Mouse (Mus musculus) kidney, adult 2 months (tissue): ENCODE measurements at regions not wholly inside any gene's neighbourhood (a gene's known extent, or its start where the extent isn't known, plus 50 kb on each side); places are given as distances from the start of the nearest gene placed in this dataset.

ENCODE experiments used
- DNase-seq: peaks from one replicate; pipeline ENCODE4 v3.0.0; 2021
- H3K27ac ChIP-seq: fragments of 200-500 bp; 2 replicates; pipeline ENCODE4 v1.5.1; 2012; ENCODE audit warnings: low read depth, low read length, control low read depth, inconsistent platforms; ENCODE audit not compliant: insufficient read depth
- H3K27me3 ChIP-seq: fragments of 200-500 bp; replicated peaks from 2 replicates; pipeline ENCODE4 v1.6.1; 2012; ENCODE audit warnings: mild to moderate bottlenecking, moderate library complexity, low read length, inconsistent platforms; ENCODE audit not compliant: control insufficient read depth, insufficient read depth
- H3K36me3 ChIP-seq: fragments of 200-500 bp; 2 replicates; pipeline ENCODE4 v1.6.1; 2012; ENCODE audit warnings: mild to moderate bottlenecking, moderate library complexity, low read length, inconsistent platforms; ENCODE audit not compliant: control insufficient read depth, insufficient read depth
- H3K4me1 ChIP-seq: fragments of 200-500 bp; 2 replicates; pipeline ENCODE4 v1.6.1; 2011; ENCODE audit warnings: low read length; ENCODE audit not compliant: control insufficient read depth, insufficient read depth
- H3K4me3 ChIP-seq: fragments of 200-500 bp; 2 replicates; pipeline ENCODE4 v1.5.1; 2011; ENCODE audit warnings: mild to moderate bottlenecking, low read depth, low read length, control low read depth; ENCODE audit not compliant: insufficient read depth
- CTCF ChIP-seq: fragments of 200-500 bp; conservative IDR thresholded peaks from 2 replicates; pipeline ENCODE4 v1.5.1; 2011; ENCODE audit warnings: low read depth, mild to moderate bottlenecking, control low read depth, low read length, moderate library complexity, mixed read lengths; ENCODE audit not compliant: insufficient read depth, insufficient read length
- POLR2A ChIP-seq: fragments of 200-500 bp; IDR thresholded peaks from one replicate; pipeline ENCODE4 v1.6.1; 2011; ENCODE audit warnings: low read depth, low read length, control low read depth
- WGBS: fragments of 180-500 bp; shearing (Covaris S2); methylation state at CpG from one replicate; pipeline ENCODE4 v1.1.7; 2018; 5-methylcytosine and 5-hydroxymethylcytosine counted together

- TF ChIP-seq CTCF (no peak), POLR2A (no peak)
- H3K36me3 ChIP-seq, result no peaks in the 10 kb centered on the region
- no peaks in the 10 kb centered on the region for H3K27me3 ChIP-seq
- no peak overlapping the region for H3K27ac ChIP-seq
- no peaks in the 10 kb centered on the region for H3K4me1 ChIP-seq
- DNase-seq, result no peak
- WGBS, result 79% methylated on average over 5 of the region's 5 CpGs
- H3K4me3 ChIP-seq, result no peak overlapping the region
These were observed 75.0 kb upstream of the S1pr3 start for GRCm38 (mm10) chr13:51333481-51333880.

GRCm38 (mm10) chr13:51336726-51337125 is 71.7 kb upstream of the S1pr3 start:
- no peak for TF ChIP-seq CTCF
- no peak for TF ChIP-seq POLR2A
- no peak overlapping the region for H3K4me3 ChIP-seq
- 67% methylated on average over 5 of the region's 5 CpGs for WGBS
- DNase-seq, result no peak
- H3K36me3 ChIP-seq, result no peaks in the 10 kb centered on the region
- H3K27ac ChIP-seq, result no peak overlapping the region
- H3K4me1 ChIP-seq, result no peaks in the 10 kb centered on the region
- H3K27me3 ChIP-seq, result no peaks in the 10 kb centered on the region

- H3K27me3 ChIP-seq, result no peaks in the 10 kb centered on the region
- no peaks in the 10 kb centered on the region for H3K4me1 ChIP-seq
- no peak overlapping the region for H3K4me3 ChIP-seq
- DNase-seq, result no peak
- TF ChIP-seq CTCF, result no peak
- TF ChIP-seq POLR2A, result no peak
- no peak overlapping the region for H3K27ac ChIP-seq
- no peaks in the 10 kb centered on the region for H3K36me3 ChIP-seq
- WGBS, result 96% methylated on average over 16 of the region's 16 CpGs
These were observed 70.5 kb upstream of the S1pr3 start for GRCm38 (mm10) chr13:51337931-51338330.

GRCm38 (mm10) chr13:51345321-51345720 is 63.1 kb upstream of the S1pr3 start:
- Histone ChIP-seq H3K27me3 (no peaks in the 10 kb centered on the region), H3K27ac (no peak overlapping the region), H3K4me3 (no peak overlapping the region), H3K4me1 (no peaks in the 10 kb centered on the region), H3K36me3 (no peaks in the 10 kb centered on the region)
- 90% methylated on average over 4 of the region's 4 CpGs for WGBS
- DNase-seq, result no peak
- TF ChIP-seq CTCF (no peak), POLR2A (no peak)

GRCm38 (mm10) chr13:51345839-51346550 is 62.4 kb upstream of the S1pr3 start:
- no peaks in the 10 kb centered on the region for H3K4me1 ChIP-seq
- H3K27ac ChIP-seq, result no peak overlapping the region
- H3K36me3 ChIP-seq, result no peaks in the 10 kb centered on the region
- H3K4me3 ChIP-seq, result no peak overlapping the region
- TF ChIP-seq POLR2A, result no peak
- TF ChIP-seq CTCF, result no peak
- no peaks in the 10 kb centered on the region for H3K27me3 ChIP-seq
- DNase-seq, result peak; percentile 26
- WGBS, result 59% methylated on average over 8 of the region's 8 CpGs

- TF ChIP-seq CTCF, result no peak
- TF ChIP-seq POLR2A, result no peak
- DNase-seq, result peak; percentile 21
- Histone ChIP-seq H3K4me3 (no peak overlapping the region), H3K27me3 (no peaks in the 10 kb centered on the region), H3K4me1 (no peaks in the 10 kb centered on the region), H3K36me3 (no peaks in the 10 kb centered on the region), H3K27ac (no peak overlapping the region)
- 61% methylated on average over 4 of the region's 4 CpGs for WGBS
These were observed 59.7 kb upstream of the S1pr3 start for GRCm38 (mm10) chr13:51348707-51349106.

GRCm38 (mm10) chr13:51349818-51350551 is 58.5 kb upstream of the S1pr3 start:
- no peaks in the 10 kb centered on the region for H3K27me3 ChIP-seq
- no peak for TF ChIP-seq POLR2A
- TF ChIP-seq CTCF, result no peak
- H3K36me3 ChIP-seq, result no peaks in the 10 kb centered on the region
- no peak overlapping the region for H3K4me3 ChIP-seq
- H3K27ac ChIP-seq, result no peak overlapping the region
- H3K4me1 ChIP-seq, result no peaks in the 10 kb centered on the region
- WGBS, result 85% methylated on average over 11 of the region's 11 CpGs
- no peak for DNase-seq

- 83% methylated on average over 4 of the region's 4 CpGs for WGBS
- no peaks in the 10 kb centered on the region for H3K36me3 ChIP-seq
These were observed 55.6 kb upstream of the S1pr3 start for GRCm38 (mm10) chr13:51352874-51353273.

More at GRCm38 (mm10) chr13:51352874-51353273, 55.6 kb upstream of the S1pr3 start:
- no peak overlapping the region for H3K27ac ChIP-seq
- no peak for DNase-seq
- H3K27me3 ChIP-seq, result no peaks in the 10 kb centered on the region
- no peak overlapping the region for H3K4me3 ChIP-seq
- no peaks in the 10 kb centered on the region for H3K4me1 ChIP-seq
- TF ChIP-seq CTCF, result no peak
- no peak for TF ChIP-seq POLR2A
